Mouse (Mus musculus) cortical plate, adult 2 months (tissue): ENCODE results near the gene Usp24.

ENCODE experiments used
- CTCF ChIP-seq: fragments of 200-500 bp; IDR thresholded peaks from 2 replicates; pipeline ENCODE4 v1.5.1; 2011; ENCODE audit warnings: mild to moderate bottlenecking, control low read depth, low read length; ENCODE audit not compliant: insufficient read depth; ENCODE audit errors: extremely low read depth
- POLR2A ChIP-seq: fragments of 200-500 bp; IDR thresholded peaks from 2 replicates; pipeline ENCODE4 v1.6.1; 2011; ENCODE audit warnings: mild to moderate bottlenecking, low read length, control low read depth; ENCODE audit not compliant: insufficient read depth; ENCODE audit errors: extremely low read depth

DNA sequence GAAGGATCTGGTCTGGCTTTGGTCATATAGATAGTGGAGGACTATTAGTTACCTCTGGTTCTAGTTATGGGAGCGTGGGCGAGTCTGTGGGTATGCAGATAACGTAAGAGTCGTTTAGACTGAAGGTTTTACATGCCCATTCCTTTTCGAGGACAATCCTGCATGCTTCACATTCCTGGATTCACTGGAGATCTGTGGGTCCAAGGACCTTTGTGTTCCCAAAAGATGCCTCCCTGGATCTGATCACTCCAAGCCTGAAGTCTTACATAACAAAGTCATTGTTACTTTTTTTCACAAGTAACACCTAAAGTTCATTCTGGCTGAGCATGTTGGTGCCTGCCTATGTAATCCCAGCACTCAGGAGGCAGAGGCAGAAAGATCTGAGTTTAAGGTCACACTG lies 65.1 kb downstream of the Usp24 start:
- TF ChIP-seq POLR2A (no peak), CTCF (no peak)
